Mouse (Mus musculus): ENCODE measurements at regions not wholly inside any gene's neighbourhood (a gene's known extent, or its start where the extent isn't known, plus 50 kb on each side); places are given as distances from the start of the nearest gene placed in this dataset.

- TF ChIP-seq POLR2A (IDR thresholded peaks at IDR 0.05; ENCODE audit: low read depth, low read length) (no peak), CTCF (IDR thresholded peaks at IDR 0.05; ENCODE audit: extremely low read depth, insufficient read depth, insufficient read length, insufficient replicate concordance) (no peak)
Measured at GRCm38 (mm10) chr2:46491081-46491480, 1373.9 kb upstream of the Zeb2 start.
